Mouse (Mus musculus): ENCODE measurements at regions not wholly inside any gene's neighbourhood (a gene's known extent, or its start where the extent isn't known, plus 50 kb on each side); places are given as distances from the start of the nearest gene placed in this dataset.

GRCm38 (mm10) chr2:169049947-169050346, 94.6 kb upstream of the Zfp64 start:
- TF ChIP-seq CTCF (IDR thresholded peaks at IDR 0.05 in 2 of 3, conservative IDR thresholded peaks at IDR 0.05 in 1 of 3; ENCODE audit: control insufficient read depth in 1 of 3, insufficient read depth in 1 of 3, low read depth in 2 of 3, low read length in 3 of 3, poor library complexity in 1 of 3, severe bottlenecking in 1 of 3), result no peak
- TF ChIP-seq USF1 (IDR thresholded peaks at IDR 0.05; ENCODE audit: low read depth, low read length), result no peak
- TF ChIP-seq GATA1 (IDR thresholded peaks at IDR 0.05; ENCODE audit: low read depth, low read length), result no peak
- TF ChIP-seq POLR2A (IDR thresholded peaks at IDR 0.05; ENCODE audit: control insufficient read depth in 1 of 2, insufficient read depth in 1 of 2, low read depth in 1 of 2, low read length in 2 of 2, poor library complexity in 1 of 2), result no peak

All from MEL (cell line).